Mouse (Mus musculus) testis, adult 2 months (tissue): Measurements from ENCODE around the gene Paqr5. TPM values are rescaled to one million over a fixed set of nuclear protein-coding genes. Genes with fewer than 3 reads are reported as not detected.

Source experiments
- H3K27ac ChIP-seq: fragments of 200-500 bp; 2 replicates; pipeline ENCODE4 v1.5.1; 2012; ENCODE audit warnings: low read depth, low read length; ENCODE audit not compliant: control insufficient read depth, insufficient read depth
- H3K27me3 ChIP-seq: fragments of 200-500 bp; 2 replicates; pipeline ENCODE4 v1.6.1; 2012; ENCODE audit warnings: mild to moderate bottlenecking, low read length, moderate library complexity; ENCODE audit not compliant: control insufficient read depth, insufficient read depth
- H3K36me3 ChIP-seq: fragments of 200-500 bp; 2 replicates; pipeline ENCODE4 v1.6.1; 2012; ENCODE audit warnings: mild to moderate bottlenecking, low read length; ENCODE audit not compliant: control insufficient read depth, insufficient read depth
- H3K4me1 ChIP-seq: fragments of 200-500 bp; 2 replicates; pipeline ENCODE4 v1.6.1; 2012; ENCODE audit warnings: low read length; ENCODE audit not compliant: control insufficient read depth, insufficient read depth
- H3K4me3 ChIP-seq: fragments of 200-500 bp; 2 replicates; pipeline ENCODE4 v1.5.1; 2012; ENCODE audit warnings: low read depth, mild to moderate bottlenecking, low read length, moderate library complexity, mixed read lengths; ENCODE audit not compliant: control insufficient read depth
- CTCF ChIP-seq: fragments of 200-500 bp; IDR thresholded peaks from 2 replicates; pipeline ENCODE4 v1.5.1; 2012; ENCODE audit warnings: low read depth, mild to moderate bottlenecking, inconsistent platforms, low read length, moderate library complexity; ENCODE audit not compliant: control insufficient read depth, insufficient read depth, insufficient replicate concordance
- POLR2A ChIP-seq: fragments of 200-500 bp; IDR thresholded peaks from 2 replicates; pipeline ENCODE4 v1.6.1; 2012; ENCODE audit warnings: low read depth, mild to moderate bottlenecking, inconsistent platforms, low read length, moderate library complexity; ENCODE audit not compliant: control insufficient read depth
- polyA plus RNA-seq: library from polyadenylated mRNA; depleted of rRNA; stranded (reverse); fragments of >200 nt; gene quantifications from 2 replicates; pipeline ENCODE4 v1.2.3, GENCODE M21; 2012

The Paqr5 gene
- polyA plus RNA-seq, 1 experiment, result 867 TPM

DNA sequence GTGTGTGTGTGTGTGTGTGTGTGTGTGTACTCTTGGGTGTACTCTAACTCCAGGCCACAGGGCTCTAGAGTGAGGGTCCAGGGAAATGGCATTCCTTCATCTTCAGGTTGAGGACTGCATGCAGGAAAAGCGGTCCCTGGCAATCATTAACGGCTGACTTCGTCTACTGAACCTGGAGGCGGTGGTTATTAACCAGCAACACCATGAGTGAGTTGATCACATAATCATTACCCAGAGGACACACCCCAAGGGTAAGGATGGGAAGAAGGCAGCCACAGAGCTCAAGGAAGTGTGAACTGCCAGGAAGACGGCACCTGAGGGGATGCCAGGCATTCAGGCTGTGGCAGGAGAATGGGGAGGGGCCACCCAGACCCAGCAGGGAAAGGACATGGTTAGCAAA, 18.3 kb downstream of the Paqr5 start:
- no peaks in the 10 kb centered on the region for H3K27me3 ChIP-seq
- H3K36me3 ChIP-seq, result no peaks in the 10 kb centered on the region
- TF ChIP-seq POLR2A (no peak), CTCF (no peak)
- H3K27ac ChIP-seq, result no peak overlapping the region
- H3K4me3 ChIP-seq, result no peak overlapping the region
- H3K4me1 ChIP-seq, result no peaks in the 10 kb centered on the region

DNA sequence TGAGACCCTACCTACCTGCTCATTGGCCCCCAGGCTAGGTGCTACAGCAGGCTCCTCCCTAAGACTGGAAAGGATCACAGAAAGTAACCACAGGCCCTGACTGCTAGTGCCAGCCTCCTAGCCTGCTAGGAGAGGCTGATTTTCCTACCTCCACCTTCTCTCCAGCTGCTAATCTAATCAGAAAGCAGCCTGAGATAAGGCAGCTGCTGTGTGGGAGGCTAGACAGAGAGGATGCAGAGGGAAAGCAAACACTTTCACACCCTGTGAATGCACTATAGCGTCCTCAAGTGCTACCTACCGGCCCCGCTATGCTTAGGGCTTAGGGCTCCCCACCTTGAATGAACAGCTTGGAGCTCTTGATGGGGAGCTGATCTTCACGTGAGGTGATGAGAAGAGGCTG, 19.6 kb downstream of the Paqr5 start:
- H3K4me3 ChIP-seq, result no peak overlapping the region
- no peak for TF ChIP-seq POLR2A
- TF ChIP-seq CTCF, result no peak
- H3K27me3 ChIP-seq, result no peaks in the 10 kb centered on the region
- no peaks in the 10 kb centered on the region for H3K36me3 ChIP-seq
- no peaks in the 10 kb centered on the region for H3K4me1 ChIP-seq
- no peak overlapping the region for H3K27ac ChIP-seq

DNA sequence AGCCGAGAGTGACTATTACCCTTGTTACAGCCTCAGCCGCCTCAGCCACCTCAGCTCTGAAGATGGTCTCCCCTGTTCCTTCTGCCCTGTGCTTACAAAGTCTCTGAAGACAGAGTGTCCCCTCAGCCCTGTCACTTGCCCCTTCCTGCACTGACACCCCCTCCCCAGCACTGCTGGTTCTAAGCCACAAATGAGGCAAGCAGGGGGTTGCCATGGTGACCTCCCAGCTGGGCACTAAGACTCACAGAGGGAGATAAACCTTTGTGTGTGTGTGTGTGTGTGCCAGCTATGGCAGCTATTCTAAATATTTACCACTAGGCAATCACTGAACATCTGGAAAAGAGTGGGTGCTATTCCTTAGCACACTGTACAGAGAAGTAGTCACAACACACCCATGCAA, 23.0 kb downstream of the Paqr5 start:
- Histone ChIP-seq H3K4me3 (no peak overlapping the region), H3K36me3 (no peaks in the 10 kb centered on the region), H3K27ac (no peak overlapping the region), H3K27me3 (no peaks in the 10 kb centered on the region), H3K4me1 (no peaks in the 10 kb centered on the region)
- TF ChIP-seq POLR2A (no peak), CTCF (no peak)

DNA sequence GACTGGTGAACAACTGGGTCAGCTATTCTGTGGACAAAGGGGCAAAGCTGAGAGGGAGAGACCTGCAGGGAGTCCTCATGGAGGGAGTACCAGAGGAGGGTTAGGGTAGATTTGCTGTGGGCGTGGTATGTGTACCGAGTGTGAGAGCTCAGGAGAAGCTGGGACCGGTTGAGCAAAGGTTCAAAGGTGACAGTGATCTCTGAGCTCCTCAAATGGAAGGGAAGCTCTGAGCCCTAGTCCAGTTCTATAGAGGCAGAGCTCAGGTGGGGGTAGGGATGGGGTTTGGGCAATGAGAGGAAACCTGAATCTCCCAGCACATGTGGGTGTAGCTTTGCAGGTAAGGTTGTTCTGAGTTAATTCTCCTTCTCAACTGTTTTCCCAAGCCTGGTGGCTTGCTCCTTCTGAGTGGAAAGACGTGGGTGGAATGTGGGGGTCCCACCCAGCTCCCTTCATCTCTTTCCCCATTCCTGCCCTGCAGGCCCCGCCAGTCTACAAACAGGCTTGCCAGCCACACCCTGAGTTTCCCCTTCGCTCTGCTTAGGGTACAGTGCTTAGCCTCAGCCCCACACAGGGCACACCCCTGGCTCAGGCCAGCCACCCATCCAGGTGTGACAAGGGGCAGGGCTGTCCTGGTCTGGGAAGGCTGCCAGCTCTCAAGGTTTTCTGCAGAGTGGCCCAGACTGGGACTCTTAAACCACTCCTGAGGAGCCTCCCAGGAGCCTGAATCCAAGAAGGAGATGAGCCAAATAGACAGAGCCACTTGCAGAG, 26.8 kb downstream of the Paqr5 start:
- no peak overlapping the region for H3K27ac ChIP-seq
- no peaks in the 10 kb centered on the region for H3K36me3 ChIP-seq
- H3K4me1 ChIP-seq, result no peaks in the 10 kb centered on the region
- H3K27me3 ChIP-seq, result no peaks in the 10 kb centered on the region
- no peak for TF ChIP-seq POLR2A
- no peak for TF ChIP-seq CTCF
- H3K4me3 ChIP-seq, result no peak overlapping the region

GRCm38 (mm10) chr9:61997860-61998259, 28.8 kb downstream of the Paqr5 start:
- no peak overlapping the region for H3K4me3 ChIP-seq
- TF ChIP-seq POLR2A (no peak), CTCF (no peak)
- no peaks in the 10 kb centered on the region for H3K27me3 ChIP-seq
- H3K27ac ChIP-seq, result no peak overlapping the region
- no peaks in the 10 kb centered on the region for H3K36me3 ChIP-seq
- no peaks in the 10 kb centered on the region for H3K4me1 ChIP-seq

DNA sequence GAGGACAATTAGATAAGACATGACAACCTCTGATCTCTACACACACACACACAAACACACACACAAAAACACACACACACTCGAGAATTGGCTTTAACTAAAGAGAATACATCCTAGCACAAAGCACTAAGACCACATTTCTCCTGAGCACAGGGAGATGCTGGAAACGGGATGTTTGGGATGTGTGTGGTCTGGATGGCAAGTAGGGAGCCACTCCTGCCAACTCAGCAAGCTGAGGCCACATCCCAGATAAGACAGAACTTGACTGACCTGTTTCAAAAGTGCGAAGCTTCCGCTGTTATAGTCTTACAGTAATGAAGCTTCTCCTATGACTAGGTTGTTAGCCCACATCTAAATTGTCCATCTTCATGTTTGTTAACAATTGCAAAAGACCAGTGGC, 35.5 kb downstream of the Paqr5 start:
- H3K4me1 ChIP-seq, result peaks cover under 1% of the 10 kb centered on the region; the same call in 1 of the 2 replicates
- TF ChIP-seq CTCF, result no peak
- no peak for TF ChIP-seq POLR2A
- no peak overlapping the region for H3K27ac ChIP-seq
- H3K27me3 ChIP-seq, result no peaks in the 10 kb centered on the region
- H3K36me3 ChIP-seq, result no peaks in the 10 kb centered on the region
- no peak overlapping the region for H3K4me3 ChIP-seq

DNA sequence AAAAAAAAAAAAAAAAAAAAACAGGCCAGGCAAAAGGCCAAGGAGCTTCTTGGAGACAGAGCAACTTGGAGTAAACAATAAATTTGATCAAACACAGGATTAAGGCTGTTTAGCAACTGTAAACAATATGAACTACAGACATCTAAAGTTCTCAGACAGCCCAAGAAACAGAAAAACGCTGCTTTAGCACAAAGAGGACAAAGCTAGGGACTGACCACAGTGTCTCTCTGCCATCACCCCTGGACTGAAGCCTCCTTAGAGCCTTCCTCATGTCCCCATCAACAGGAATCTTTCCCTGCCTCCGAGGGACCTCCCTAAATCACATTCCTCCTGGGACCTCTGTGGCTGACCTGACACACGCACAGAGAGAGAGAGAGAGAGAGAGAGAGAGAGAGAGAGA, 35.9 kb downstream of the Paqr5 start:
- TF ChIP-seq CTCF (no peak), POLR2A (no peak)
- H3K27me3 ChIP-seq, result no peaks in the 10 kb centered on the region

GRCm38 (mm10) chr9:61986055-61986454, 40.6 kb downstream of the Paqr5 start:
- Histone ChIP-seq H3K4me3 (no peak overlapping the region), H3K27ac (no peak overlapping the region), H3K27me3 (no peaks in the 10 kb centered on the region), H3K36me3 (no peaks in the 10 kb centered on the region), H3K4me1 (peaks cover 2% of the 10 kb centered on the region; the same call in 1 of the 2 replicates)
- TF ChIP-seq POLR2A (no peak), CTCF (no peak)

More for the DNA sequence above, 35.9 kb downstream of the Paqr5 start:
- no peak overlapping the region for H3K27ac ChIP-seq
- H3K4me1 ChIP-seq, result peaks cover 2% of the 10 kb centered on the region; the same call in 1 of the 2 replicates
- H3K4me3 ChIP-seq, result no peak overlapping the region
- no peaks in the 10 kb centered on the region for H3K36me3 ChIP-seq
